ENCODE assay signal across 8 mouse cellular contexts in genomic region chr7:80032216-80033052, GRCm38 (mm10). TPM values are rescaled to one million over a fixed set of nuclear protein-coding genes. Genes with fewer than 3 reads are reported as not detected.
A peak's percentile ranks its signal among the peaks of the same experiment; 100 is the strongest.
DNase-seq lines count a peak whose midpoint lies in the region; ATAC-seq and TF ChIP-seq lines count a peak whose summit lies in the region.

No protein-coding gene starts in this region.

- H3K36me3 ChIP-seq in lung, embryonic 14.5 days (ENCODE audit: insufficient read depth) = 0 out of 2 replicates have a peak, but pooled peaks cover 4% of the 10 kb centered on the region
- peaks cover 6% of the 10 kb centered on the region for H3K36me3 ChIP-seq in limb, embryonic 10.5 days
- no peaks in the 10 kb centered on the region for H3K36me3 ChIP-seq in splenic B cell, adult 2 months (ENCODE audit: control insufficient read depth, insufficient read depth, low read length, poor library complexity, severe bottlenecking)

- H3K9ac ChIP-seq in lung, embryonic 14.5 days = no peak overlapping the region

- no peak for ATAC-seq in lung, embryonic 14.5 days (ENCODE audit: insufficient read depth)

- H3K4me3 ChIP-seq in lung, embryonic 14.5 days (ENCODE audit: low read depth, low read length) = no peak overlapping the region
- no peak overlapping the region for H3K4me3 ChIP-seq in limb, embryonic 10.5 days

- no peak for TF ChIP-seq CTCF in lung, embryonic 14.5 days (IDR thresholded peaks at IDR 0.05; ENCODE audit: low read depth)

- no peaks in the 10 kb centered on the region for H3K27me3 ChIP-seq in lung, embryonic 14.5 days (ENCODE audit: insufficient read depth, low read length)
- H3K27me3 ChIP-seq in limb, embryonic 10.5 days (ENCODE audit: low read depth, poor library complexity, severe bottlenecking) = no peaks in the 10 kb centered on the region
- H3K27me3 ChIP-seq in splenic B cell, adult 2 months (ENCODE audit: control insufficient read depth, insufficient read depth, low read length, poor library complexity, severe bottlenecking) = no peaks in the 10 kb centered on the region

- WGBS in lung, embryonic 14.5 days = 51% methylated on average over 9 of the region's 10 CpGs
- 32% methylated on average over 10 of the region's 10 CpGs for WGBS in limb, embryonic 10.5 days

- H3K4me1 ChIP-seq in lung, embryonic 14.5 days (ENCODE audit: insufficient read depth) = peaks cover 24% of the 10 kb centered on the region
- peaks cover 71% of the 10 kb centered on the region for H3K4me1 ChIP-seq in limb, embryonic 10.5 days

- peak; percentile 62 for DNase-seq in adrenal gland, postnatal 14 days
- no peak for DNase-seq in adrenal gland, adult 18-20 months (ENCODE audit: low spot score in 2 of 2)
- DNase-seq in lung, embryonic 14.5 days = no peak
- no peak for DNase-seq in lung, postnatal 14 days
- DNase-seq in limb, embryonic 10.5 days (ENCODE audit: low spot score) = no peak
- DNase-seq in splenic B cell, adult 2 months (ENCODE audit: low read depth, low spot score) = peak; percentile 22
- no peak for DNase-seq in c-Kit-positive CD71-positive TER-119-positive erythroid progenitor cells, embryonic 14.5 days (ENCODE audit: low spot score)
- no peak for DNase-seq in cerebellum, adult 18-20 months

- no peaks in the 10 kb centered on the region for H3K9me3 ChIP-seq in lung, embryonic 14.5 days (ENCODE audit: low read depth, low read length)
- no peaks in the 10 kb centered on the region for H3K9me3 ChIP-seq in limb, embryonic 10.5 days (replicated peaks)

- 0 out of 2 replicates have a peak overlapping the region, but pooled peaks have one; percentile 7 for H3K4me2 ChIP-seq in lung, embryonic 14.5 days

- H3K27ac ChIP-seq in lung, embryonic 14.5 days (ENCODE audit: low read depth) = no peak overlapping the region
- H3K27ac ChIP-seq in limb, embryonic 10.5 days = peak overlapping the region; percentile 43; the same call in 1 of the 2 replicates

RNA-seq across cellular contexts. Expression of gene Zfp710, which starts 7.8 kb away (rescaled TPM):
- total RNA-seq in adrenal gland, postnatal 14 days (2021) = 21.3 and 25.6 TPM in 2 replicates
- 10 to 100 TPM; 13.8 to 14.3 TPM for total RNA-seq in adrenal gland, adult 18-20 months (2021)
- 15.8 and 17.7 TPM in 2 replicates for polyA plus RNA-seq in lung, embryonic 14.5 days (2014; fragmentation: Nextera tagmentation; extraction: Ambion mirVana)
- 19.4 and 19.7 TPM in 2 replicates for polyA plus RNA-seq in limb, embryonic 10.5 days (2016; fragmentation: Nextera tagmentation; extraction: Ambion mirVana)

Comparison
In these comparisons a context has a peak if more than half of its experiments do, and no peak if none do; other contexts are left out.
1. DNase-seq: peak in adrenal gland, postnatal 14 days (single experiment) and splenic B cell, adult 2 months (single experiment); none in adrenal gland, adult 18-20 months (0 of 2), lung, embryonic 14.5 days (single experiment), lung, postnatal 14 days (single experiment), limb, embryonic 10.5 days (single experiment), c-Kit-positive CD71-positive TER-119-positive erythroid progenitor cells, embryonic 14.5 days (single experiment) and cerebellum, adult 18-20 months (0 of 2).